Mouse (Mus musculus) intestine, embryonic 16.5 days (tissue): Measurements from ENCODE around the gene Rora. TPM values are rescaled to one million over a fixed set of nuclear protein-coding genes. Genes with fewer than 3 reads are reported as not detected.

Experiments used
- ATAC-seq: fragments of 200-750 bp; cut with Nextera tagmentation; 2 replicates; pipeline ENCODE4 v1.8.0; 2017; ENCODE audit warnings: moderate TSS enrichment, moderate library complexity
- H3K27ac ChIP-seq: fragments of 300-500 bp; sonication (generic); 2 replicates; pipeline ENCODE4 v1.5.1; 2014; ENCODE audit warnings: mild to moderate bottlenecking, low read length
- H3K27me3 ChIP-seq: fragments of 300-500 bp; sonication (generic); replicated peaks from 2 replicates; pipeline ENCODE4 v1.6.1; 2014; ENCODE audit warnings: low read length, control low read depth, mixed read lengths; ENCODE audit not compliant: control insufficient read depth, insufficient read depth
- H3K36me3 ChIP-seq: fragments of 300-500 bp; sonication (generic); 2 replicates; pipeline ENCODE4 v1.6.1; 2014; ENCODE audit warnings: low read length, control low read depth; ENCODE audit not compliant: control insufficient read depth, insufficient read depth
- H3K4me1 ChIP-seq: fragments of 300-500 bp; sonication (generic); 2 replicates; pipeline ENCODE4 v1.6.1; 2014; ENCODE audit warnings: low read length, control low read depth, mixed read lengths; ENCODE audit not compliant: control insufficient read depth, insufficient read depth
- H3K4me2 ChIP-seq: fragments of 300-500 bp; sonication (generic); 2 replicates; pipeline ENCODE4 v1.6.1; 2014; ENCODE audit warnings: low read depth, low read length, control low read depth
- H3K4me3 ChIP-seq: fragments of 300-500 bp; sonication (generic); 2 replicates; pipeline ENCODE4 v1.5.1; 2014; ENCODE audit warnings: mild to moderate bottlenecking, low read length
- H3K9ac ChIP-seq: fragments of 300-500 bp; sonication (generic); 2 replicates; pipeline ENCODE4 v1.6.1; 2014; ENCODE audit warnings: low read depth, low read length
- H3K9me3 ChIP-seq: fragments of 300-500 bp; sonication (generic); 2 replicates; pipeline ENCODE4 v1.6.1; 2016; ENCODE audit warnings: low read length, control low read depth; ENCODE audit not compliant: control insufficient read depth
- WGBS: fragments of 180-500 bp; shearing (Covaris S2); extraction: QIAGEN DNeasy Blood & Tissue Kit; methylation state at CpG from one replicate; pipeline ENCODE4 v1.1.7; 2014; 5-methylcytosine and 5-hydroxymethylcytosine counted together
- polyA plus RNA-seq: library from polyadenylated mRNA; unstranded; fragments of >200 nt; fragmentation: Nextera tagmentation; extraction: Ambion mirVana; gene quantifications from 2 replicates; pipeline ENCODE4 v1.2.1, GENCODE M21; 2015

Rora gene
- polyA plus RNA-seq: 4.0 and 4.5 TPM in 2 replicates

DNA sequence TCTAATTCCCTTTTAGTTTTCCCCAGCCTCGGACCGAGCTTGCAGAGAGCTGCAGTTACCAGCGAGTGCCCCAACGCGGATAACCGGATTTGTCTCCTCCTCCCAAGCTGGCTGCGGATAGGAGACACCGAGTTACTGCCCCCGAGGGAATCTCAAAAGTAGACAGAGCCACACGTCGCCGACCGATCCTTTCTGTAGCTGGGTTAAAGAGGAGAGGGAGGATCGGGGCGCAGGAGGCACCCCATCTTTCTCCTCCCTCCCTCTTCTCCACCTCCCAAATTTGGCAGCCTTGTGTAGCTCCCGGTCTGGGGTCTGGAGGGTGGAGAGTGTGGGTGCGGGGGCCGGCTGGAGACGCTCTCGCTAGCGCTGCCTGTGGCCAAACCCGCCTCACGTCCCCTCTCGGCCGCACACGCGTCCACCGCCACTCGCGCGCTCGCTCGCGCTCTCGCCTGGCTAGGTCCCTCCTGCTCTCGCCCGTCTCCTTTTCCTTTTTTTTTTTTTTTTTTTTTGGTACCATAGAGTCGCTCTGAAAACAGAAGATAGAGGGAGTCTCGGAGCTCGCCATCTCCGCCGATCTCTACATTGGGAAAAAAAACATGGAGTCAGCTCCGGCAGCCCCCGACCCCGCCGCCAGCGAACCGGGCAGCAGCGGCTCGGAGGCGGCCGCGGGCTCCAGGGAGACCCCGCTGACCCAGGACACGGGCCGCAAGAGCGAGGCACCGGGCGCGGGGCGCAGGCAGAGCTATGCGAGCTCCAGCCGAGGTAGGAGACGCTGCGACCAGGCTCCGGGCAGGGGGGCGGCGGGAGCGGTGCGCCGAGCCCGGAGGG, at the start of gene Rora:
Gene Rora, plus strand, starts transcription at position 576 of the 828 bp plus-strand sequence.
- under 1% methylated on average over 68 of the region's 72 CpGs for WGBS
- H3K4me2 ChIP-seq: peak within 1 kb of the TSS; percentile 72
- peak; percentile 73 for ATAC-seq
- peak within 1 kb of the TSS; percentile 89 for H3K27ac ChIP-seq
- H3K4me3 ChIP-seq: peak within 1 kb of the TSS; percentile 86
- H3K9ac ChIP-seq: peak within 1 kb of the TSS; percentile 88
- H3K36me3 ChIP-seq: no peaks in the 10 kb centered on the region
- H3K9me3 ChIP-seq: no peaks in the 10 kb centered on the region
- H3K27me3 ChIP-seq: no peaks in the 10 kb centered on the region; the same call in 1 of the 2 replicates
- H3K4me1 ChIP-seq: no peaks in the 10 kb centered on the region

DNA sequence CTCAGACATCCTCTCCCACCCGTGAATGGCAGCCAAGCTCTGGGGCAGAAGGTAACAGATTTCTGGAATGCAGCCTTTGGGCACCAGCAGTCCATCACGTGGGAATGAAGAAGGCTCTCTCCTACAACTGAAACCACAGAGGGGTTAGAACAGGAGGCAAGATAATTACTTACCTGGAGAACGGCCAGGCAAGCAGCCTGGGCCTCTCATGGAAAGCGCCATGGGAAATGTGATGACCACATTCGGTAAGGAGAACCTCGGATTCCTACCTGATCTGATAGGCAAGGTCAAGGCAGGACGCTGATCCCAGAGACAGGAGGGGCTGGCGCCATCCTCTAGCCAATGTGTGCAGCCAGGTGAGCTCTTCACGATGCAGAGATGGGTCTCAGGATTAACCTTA, 39.6 kb upstream of the Rora start:
- Histone ChIP-seq H3K27ac (no peak overlapping the region), H3K9me3 (no peaks in the 10 kb centered on the region), H3K36me3 (no peaks in the 10 kb centered on the region), H3K4me3 (no peak overlapping the region), H3K9ac (no peak overlapping the region), H3K4me2 (no peak overlapping the region), H3K27me3 (no peaks in the 10 kb centered on the region), H3K4me1 (no peaks in the 10 kb centered on the region)
- no peak for ATAC-seq
- WGBS: 77% methylated on average over 9 of the region's 9 CpGs

DNA sequence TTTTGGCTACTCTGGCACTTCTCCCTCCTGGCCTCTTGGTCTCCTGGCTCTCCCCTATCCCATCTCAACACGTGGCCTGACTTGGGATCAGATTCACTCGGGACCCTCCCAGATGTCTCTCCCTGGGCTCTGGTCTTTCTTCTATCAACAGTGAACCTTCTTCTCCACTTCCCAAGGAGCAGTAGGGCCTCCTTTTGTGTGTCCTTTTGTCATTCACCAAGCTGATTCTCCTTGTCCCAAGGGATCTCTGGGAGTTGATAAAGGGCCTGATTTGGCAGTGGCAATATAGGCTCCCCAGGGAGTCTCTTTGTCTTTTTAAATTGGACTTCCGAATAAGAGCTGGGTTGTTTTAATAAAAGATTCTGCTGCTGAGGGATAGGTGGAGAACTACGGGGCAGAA, 36.5 kb upstream of the Rora start:
- no peak overlapping the region for H3K27ac ChIP-seq
- WGBS: 50% methylated on average over 4 of the region's 4 CpGs
- H3K4me3 ChIP-seq: no peak overlapping the region
- no peaks in the 10 kb centered on the region for H3K9me3 ChIP-seq
- no peak overlapping the region for H3K4me2 ChIP-seq
- no peaks in the 10 kb centered on the region for H3K36me3 ChIP-seq
- H3K9ac ChIP-seq: no peak overlapping the region
- H3K4me1 ChIP-seq: no peaks in the 10 kb centered on the region
- ATAC-seq: no peak
- H3K27me3 ChIP-seq: no peaks in the 10 kb centered on the region

- Histone ChIP-seq H3K36me3 (no peaks in the 10 kb centered on the region), H3K4me2 (no peak overlapping the region), H3K27me3 (no peaks in the 10 kb centered on the region), H3K9ac (no peak overlapping the region), H3K4me1 (no peaks in the 10 kb centered on the region), H3K4me3 (no peak overlapping the region), H3K9me3 (no peaks in the 10 kb centered on the region), H3K27ac (no peak overlapping the region)
- no peak for ATAC-seq
- 60% methylated on average over 2 of the region's 2 CpGs for WGBS
Observed at GRCm38 (mm10) chr9:68620036-68620435, 33.5 kb upstream of the Rora start.

- Histone ChIP-seq H3K4me3 (no peak overlapping the region), H3K27ac (no peak overlapping the region), H3K36me3 (no peaks in the 10 kb centered on the region), H3K9ac (no peak overlapping the region), H3K9me3 (no peaks in the 10 kb centered on the region), H3K4me1 (no peaks in the 10 kb centered on the region), H3K4me2 (no peak overlapping the region), H3K27me3 (no peaks in the 10 kb centered on the region)
- 44% methylated on average over 6 of the region's 6 CpGs for WGBS
- no peak for ATAC-seq
Observed at GRCm38 (mm10) chr9:68620441-68620840, 33.1 kb upstream of the Rora start.

DNA sequence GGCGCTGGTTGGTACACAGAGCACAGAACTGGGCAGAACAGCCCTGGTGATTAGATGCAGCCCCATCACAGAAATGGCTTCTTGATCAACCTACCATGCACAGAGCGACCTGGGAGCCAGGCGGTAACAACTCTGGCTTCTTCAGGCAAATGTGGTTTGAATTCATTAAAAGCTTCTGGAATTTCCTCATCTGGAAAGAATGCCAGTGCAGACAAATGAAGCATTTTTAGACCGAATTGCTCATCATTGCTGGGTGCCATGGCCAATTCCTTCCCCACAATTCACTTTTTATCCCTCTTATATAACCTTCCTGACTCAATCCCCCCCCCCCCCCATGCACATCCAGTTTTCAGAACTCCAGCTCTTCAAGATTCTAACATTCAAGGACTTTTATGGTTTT, 28.6 kb upstream of the Rora start:
- WGBS: 80% methylated on average over 4 of the region's 4 CpGs
- no peak for ATAC-seq
- H3K9me3 ChIP-seq: no peaks in the 10 kb centered on the region
- H3K4me3 ChIP-seq: no peak overlapping the region
- H3K27me3 ChIP-seq: no peaks in the 10 kb centered on the region
- no peak overlapping the region for H3K9ac ChIP-seq
- no peaks in the 10 kb centered on the region for H3K36me3 ChIP-seq
- H3K4me2 ChIP-seq: no peak overlapping the region
- H3K27ac ChIP-seq: no peak overlapping the region
- no peaks in the 10 kb centered on the region for H3K4me1 ChIP-seq

DNA sequence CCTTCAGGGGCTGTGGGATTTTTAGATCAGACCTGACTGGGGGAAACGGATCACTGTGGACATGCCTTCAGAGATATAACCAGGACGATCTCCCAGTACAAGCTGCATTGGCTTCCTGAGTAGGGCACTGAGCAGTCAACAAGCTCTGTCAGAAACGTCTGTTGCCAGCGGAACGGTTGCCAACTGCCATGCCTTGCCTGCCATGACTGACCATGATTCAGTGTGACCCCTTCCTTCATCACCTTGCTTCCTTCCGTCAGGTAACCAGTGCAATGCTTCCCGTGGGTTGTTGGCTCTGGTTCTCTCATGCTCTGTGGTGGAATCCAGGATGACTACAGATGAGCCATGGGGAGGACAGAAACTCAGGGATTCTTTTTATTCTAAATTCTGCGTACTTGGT, 16.3 kb upstream of the Rora start:
- no peak overlapping the region for H3K9ac ChIP-seq
- no peak overlapping the region for H3K4me2 ChIP-seq
- H3K27me3 ChIP-seq: no peaks in the 10 kb centered on the region
- no peak for ATAC-seq
- H3K36me3 ChIP-seq: no peaks in the 10 kb centered on the region
- no peaks in the 10 kb centered on the region for H3K9me3 ChIP-seq
- H3K27ac ChIP-seq: no peak overlapping the region
- WGBS: 88% methylated on average over 8 of the region's 8 CpGs
- no peaks in the 10 kb centered on the region for H3K4me1 ChIP-seq
- no peak overlapping the region for H3K4me3 ChIP-seq

GRCm38 (mm10) chr9:68641123-68641522, 12.5 kb upstream of the Rora start:
- 78% methylated on average over 3 of the region's 3 CpGs for WGBS
- no peak for ATAC-seq

GRCm38 (mm10) chr9:68648061-68648460, 5.5 kb upstream of the Rora start:
- H3K4me3 ChIP-seq: no peak overlapping the region
- no peak for ATAC-seq
- H3K9me3 ChIP-seq: no peaks in the 10 kb centered on the region
- H3K9ac ChIP-seq: no peak overlapping the region
- H3K27me3 ChIP-seq: no peaks in the 10 kb centered on the region
- H3K4me2 ChIP-seq: no peak overlapping the region
- no peaks in the 10 kb centered on the region for H3K4me1 ChIP-seq
- 83% methylated on average over 3 of the region's 3 CpGs for WGBS
- H3K36me3 ChIP-seq: no peaks in the 10 kb centered on the region
- no peak overlapping the region for H3K27ac ChIP-seq

More at GRCm38 (mm10) chr9:68641123-68641522, 12.5 kb upstream of the Rora start:
- Histone ChIP-seq H3K4me1 (no peaks in the 10 kb centered on the region), H3K27ac (no peak overlapping the region), H3K4me3 (no peak overlapping the region), H3K27me3 (no peaks in the 10 kb centered on the region), H3K4me2 (no peak overlapping the region), H3K9ac (no peak overlapping the region), H3K9me3 (no peaks in the 10 kb centered on the region), H3K36me3 (no peaks in the 10 kb centered on the region)

- WGBS: under 1% methylated on average over 23 of the region's 28 CpGs
- Histone ChIP-seq H3K27me3 (no peaks in the 10 kb centered on the region; the same call in 1 of the 2 replicates), H3K9ac (peak overlapping the region; percentile 88), H3K36me3 (no peaks in the 10 kb centered on the region), H3K4me1 (no peaks in the 10 kb centered on the region), H3K27ac (peak overlapping the region; percentile 89), H3K9me3 (no peaks in the 10 kb centered on the region), H3K4me3 (peak overlapping the region; percentile 86), H3K4me2 (peak overlapping the region; percentile 72)
- no peak; the same call in 1 of the 2 replicates for ATAC-seq
Observed at GRCm38 (mm10) chr9:68654039-68654332, 400 bp downstream of the Rora start.
